Mouse (Mus musculus) spleen, adult 2 months (tissue): ENCODE results near the gene Dip2c.

Experiments used
- CTCF ChIP-seq: fragments of 200-500 bp; IDR thresholded peaks from 2 replicates; pipeline ENCODE4 v1.5.1; 2011; ENCODE audit warnings: mild to moderate bottlenecking, inconsistent platforms; ENCODE audit not compliant: insufficient read depth, insufficient read length, insufficient replicate concordance; ENCODE audit errors: extremely low read depth
- POLR2A ChIP-seq: fragments of 200-500 bp; IDR thresholded peaks from 2 replicates; pipeline ENCODE4 v1.6.1; 2011; ENCODE audit warnings: low read depth, low read length, inconsistent platforms

- no peak for TF ChIP-seq POLR2A
- TF ChIP-seq CTCF = no peak
Observed at GRCm38 (mm10) chr13:9388017-9388416, 111.7 kb downstream of the Dip2c start.
